Mouse (Mus musculus): ENCODE results near the gene Lrp5.
"Not testable (repeated sequence)": the region's sequence is repeated elsewhere in the genome, so short reads cannot be mapped to it uniquely, and the experiment has no call there.

Lrp5 gene

DNA sequence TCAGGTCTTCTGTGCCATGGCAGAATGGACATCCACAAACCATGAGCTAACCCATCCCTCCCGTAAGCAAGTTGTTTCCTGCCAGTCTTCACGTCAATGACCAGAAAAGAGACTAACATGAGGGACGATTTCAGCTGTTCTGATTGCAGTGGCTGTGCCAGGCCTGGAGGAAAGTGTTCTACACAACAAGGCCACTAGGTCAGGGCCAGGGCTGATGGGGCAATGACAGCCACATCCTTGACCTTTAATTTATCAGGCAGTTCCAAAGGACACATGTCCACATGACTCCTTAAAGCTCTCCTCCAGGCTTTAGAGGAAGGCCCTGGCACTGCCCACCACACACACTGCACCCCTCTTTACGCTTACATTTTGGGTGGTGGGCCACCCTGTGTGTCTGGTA is 9.1 kb upstream of the Lrp5 start:
- in situ Hi-C loops (cut with MseI, MboI): no loop called here

DNA sequence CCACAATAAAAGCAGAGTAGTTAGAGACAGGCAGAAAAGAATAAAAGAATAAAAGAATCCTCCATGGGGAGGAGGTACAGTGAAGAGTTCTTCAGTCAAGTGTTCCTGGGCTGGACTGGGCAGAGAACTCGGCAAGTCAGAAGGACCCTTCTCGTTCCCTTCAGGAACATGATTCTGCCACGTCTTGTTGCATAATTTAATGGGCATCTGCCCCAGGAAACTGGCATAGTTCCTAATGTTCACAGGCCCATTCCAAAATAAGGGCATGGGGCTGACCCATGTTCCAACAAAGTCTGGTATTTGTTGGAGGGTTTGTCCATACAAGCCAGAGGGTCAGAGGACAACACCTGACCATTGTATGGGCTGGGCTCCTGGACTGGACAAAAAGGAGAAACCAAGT is 8.6 kb upstream of the Lrp5 start:
- in situ Hi-C loops (cut with MseI, MboI): no loop called here

DNA sequence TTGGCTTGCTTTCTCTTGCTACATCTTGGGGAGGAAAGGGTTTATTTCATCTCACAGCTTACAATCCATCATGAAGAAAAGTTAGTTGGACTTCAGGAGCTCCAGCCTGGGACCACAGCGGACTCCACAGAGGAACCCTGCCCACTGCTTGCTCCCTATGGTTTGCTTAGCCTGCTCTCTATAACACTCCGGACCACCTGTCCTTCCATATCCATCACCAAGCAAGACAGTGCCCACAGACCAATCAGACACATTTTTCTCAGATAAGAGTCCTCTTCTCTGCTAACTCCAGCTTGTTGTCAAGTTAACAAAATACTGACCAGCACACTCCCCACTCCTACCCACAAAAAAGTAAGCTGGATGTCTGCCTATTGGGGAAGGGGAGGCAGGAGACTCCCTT is 8.1 kb upstream of the Lrp5 start:
- in situ Hi-C loops (cut with MseI, MboI): no loop called here

DNA sequence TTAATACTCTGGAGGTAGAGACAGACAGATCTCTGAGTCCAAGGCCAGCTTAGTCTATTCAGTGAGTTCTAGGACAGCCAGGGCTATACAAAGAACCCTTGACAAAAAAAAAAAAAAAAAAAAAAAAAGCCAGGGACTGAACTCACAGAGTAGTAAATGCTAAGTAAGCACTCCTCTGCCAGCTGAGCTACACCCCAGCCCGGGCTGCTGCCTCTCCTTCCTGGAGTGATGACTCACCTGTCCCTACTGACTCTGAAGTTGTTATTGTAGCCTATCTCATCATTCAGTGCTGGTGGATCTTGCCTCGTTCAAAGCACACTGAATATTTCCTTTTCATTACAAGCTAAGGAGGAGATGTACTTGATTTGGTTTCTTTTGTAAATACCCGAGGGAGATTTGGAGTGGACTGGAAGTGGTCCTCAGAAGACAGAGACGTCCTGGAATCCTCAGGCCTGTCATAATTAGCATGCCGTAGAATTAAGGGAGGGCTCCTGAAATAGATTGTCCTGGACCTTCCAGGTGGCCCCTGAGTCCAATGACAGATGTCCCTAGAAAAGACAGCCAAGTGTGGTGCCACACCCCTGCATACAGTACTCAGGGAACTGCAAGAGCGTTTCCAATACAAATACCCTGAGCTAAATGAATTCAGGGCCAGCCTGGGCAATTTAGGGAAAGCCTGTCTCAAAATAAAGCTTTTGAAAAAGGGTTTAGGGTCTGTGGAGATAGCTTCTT is 6.2 kb upstream of the Lrp5 start:
- in situ Hi-C loops (cut with MseI, MboI): no loop called here

DNA sequence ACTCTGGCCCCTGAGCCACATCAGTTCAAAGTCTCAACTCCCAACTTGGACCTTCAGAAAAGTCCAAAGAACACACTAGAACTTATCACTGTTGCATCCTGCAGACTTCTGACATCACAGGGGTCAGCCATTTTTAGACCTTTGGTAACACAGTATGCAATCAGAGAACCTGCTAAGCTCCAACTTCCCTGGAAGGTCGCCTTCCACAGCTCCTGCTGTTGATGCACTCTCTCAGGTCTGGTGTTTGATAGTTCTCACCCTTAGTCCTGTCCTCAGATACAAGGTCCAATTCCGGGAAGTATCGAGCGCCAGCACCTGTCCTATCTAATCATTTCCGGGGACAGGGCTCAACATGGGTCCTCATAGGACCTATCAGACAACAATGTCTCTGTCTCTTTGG is 5.0 kb upstream of the Lrp5 start:
- in situ Hi-C loops (cut with MseI, MboI): no loop called here

DNA sequence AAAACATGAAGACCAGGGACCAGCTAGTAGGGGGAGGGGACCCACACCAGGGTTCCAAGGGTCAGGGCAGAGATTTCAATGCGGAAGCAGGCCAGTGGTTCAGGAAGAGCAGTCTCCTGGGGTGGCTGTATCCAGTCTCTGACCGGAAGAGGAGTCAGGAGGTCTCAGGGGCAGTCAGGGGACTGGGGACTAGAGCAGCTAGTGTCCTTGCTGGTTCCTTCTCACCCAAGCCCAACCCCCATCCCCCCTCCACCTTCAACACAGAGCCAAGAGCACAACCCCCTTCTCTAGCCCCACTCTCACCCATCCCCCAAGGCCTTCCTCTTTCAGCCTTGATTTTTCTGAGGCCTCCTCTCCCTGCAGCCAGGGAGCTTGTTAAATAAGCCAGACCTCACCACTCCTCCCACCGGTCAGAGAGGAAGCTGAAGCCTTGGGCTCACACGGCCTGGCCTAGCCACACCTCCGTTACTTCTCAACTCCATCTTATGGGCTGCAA is 1.4 kb upstream of the Lrp5 start:
- in situ Hi-C loops (cut with MseI, MboI): no loop called here

DNA sequence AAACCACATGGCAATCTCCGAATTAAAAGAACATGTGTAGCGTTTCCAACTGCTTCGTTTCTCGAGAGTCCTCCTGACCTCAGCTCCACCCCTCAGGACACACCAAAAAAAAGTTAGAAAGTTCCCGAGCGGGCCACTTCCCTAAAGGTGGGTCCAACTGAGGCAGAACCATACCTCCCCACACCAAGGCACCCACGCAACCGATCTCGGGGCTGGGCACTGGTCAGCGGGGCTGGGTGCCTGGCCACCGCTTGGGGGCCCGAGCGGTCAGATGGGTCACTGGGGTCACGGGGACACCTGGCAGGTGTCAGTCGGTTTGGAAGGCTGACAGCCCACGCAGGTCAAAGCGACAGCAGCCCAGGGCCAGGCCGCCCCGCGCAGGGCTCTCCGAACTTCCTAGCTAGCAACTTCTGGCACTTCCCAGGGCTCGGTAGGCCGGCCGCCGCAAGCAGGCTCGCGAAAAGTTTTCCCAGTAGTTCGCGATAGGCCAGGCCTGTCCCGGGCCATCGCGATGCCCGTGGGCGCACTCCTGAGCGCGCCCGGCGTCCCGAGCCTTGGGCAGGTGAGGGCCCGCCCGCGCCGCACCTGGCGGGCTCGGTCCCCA is 651 bp downstream of the Lrp5 start:
- in situ Hi-C loops (cut with MseI, MboI): no loop called here

DNA sequence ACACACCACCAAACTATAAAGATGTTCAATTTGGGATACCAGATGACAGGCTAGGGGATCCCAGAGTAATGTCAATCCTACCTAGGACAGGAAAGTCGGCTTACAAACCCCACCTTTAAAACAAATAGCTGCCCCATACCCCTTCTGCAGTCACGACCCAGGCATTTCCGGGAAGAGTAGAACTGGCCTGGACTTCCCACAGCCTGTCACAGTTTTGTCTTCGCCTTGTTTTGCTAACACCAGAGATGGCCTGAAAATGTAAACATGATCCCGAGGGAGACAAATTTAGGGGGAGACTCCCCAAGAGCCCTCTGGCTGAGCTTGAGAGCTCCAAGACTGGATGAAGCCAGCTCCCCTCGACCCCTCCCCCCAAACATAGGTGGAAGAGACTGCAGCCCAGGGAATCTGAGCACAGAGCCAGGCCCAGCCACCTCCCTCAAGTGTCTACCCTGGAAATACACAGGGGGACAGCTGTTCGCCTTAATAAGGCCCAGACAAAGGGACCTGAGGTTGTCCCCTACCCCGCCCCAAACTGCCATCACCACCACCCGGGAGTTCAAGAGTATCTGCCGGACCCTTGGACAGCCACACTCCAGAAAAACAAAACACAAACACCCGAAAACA is 1.3 kb downstream of the Lrp5 start:
- in situ Hi-C loops (cut with MseI, MboI): no loop called here

DNA sequence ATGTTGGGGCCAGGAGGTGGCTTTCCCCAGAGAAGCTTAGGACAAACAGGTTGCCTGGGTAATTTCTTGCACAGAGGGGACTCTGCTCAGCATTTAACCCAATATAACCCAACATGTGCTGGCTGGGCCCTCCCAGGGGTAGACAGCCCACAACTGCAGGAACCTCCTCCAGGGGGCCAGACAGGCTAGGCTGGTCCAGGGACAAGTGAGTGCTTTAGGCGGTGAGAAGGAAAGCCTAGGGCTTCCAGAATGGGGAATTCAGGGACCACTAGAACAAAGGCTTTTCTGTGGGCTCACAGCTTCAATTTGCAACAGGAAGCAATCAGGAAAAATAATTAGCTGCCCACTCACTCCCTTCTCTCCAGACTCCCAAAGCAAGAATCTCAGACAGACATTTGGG is 1.9 kb downstream of the Lrp5 start:
- in situ Hi-C loops (cut with MseI, MboI): no loop called here

DNA sequence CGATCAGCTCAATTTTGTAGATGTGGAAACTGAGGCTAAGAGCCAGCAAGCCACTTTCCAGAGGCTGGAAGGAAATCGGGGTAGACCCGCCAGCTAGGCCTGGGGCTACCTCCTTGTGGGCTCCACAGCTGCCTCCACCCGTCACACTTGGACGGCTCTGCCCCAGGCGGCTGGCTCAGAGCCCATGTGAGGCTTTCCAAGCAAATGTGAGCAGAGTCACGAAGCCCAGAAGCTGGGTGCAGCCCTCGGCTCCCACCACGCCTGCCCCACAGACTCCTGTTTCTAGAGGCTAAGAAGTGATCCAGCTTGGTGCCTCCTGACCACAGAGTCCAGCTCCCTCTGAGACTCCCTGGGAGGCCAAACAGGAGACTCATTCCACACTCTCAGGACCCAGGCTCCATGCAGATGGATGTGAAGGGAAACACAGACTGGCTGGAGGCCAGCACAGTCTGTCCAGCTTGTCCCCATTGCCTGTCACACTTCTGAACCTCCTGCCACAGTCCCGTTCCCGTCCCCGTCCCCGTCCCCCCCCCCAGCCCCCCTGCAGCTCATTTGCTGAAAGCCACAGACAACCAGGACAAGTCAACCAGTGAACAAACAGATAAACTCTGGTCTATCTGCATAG is 4.9 kb downstream of the Lrp5 start:
- in situ Hi-C loops (cut with MseI, MboI): no loop called here

DNA sequence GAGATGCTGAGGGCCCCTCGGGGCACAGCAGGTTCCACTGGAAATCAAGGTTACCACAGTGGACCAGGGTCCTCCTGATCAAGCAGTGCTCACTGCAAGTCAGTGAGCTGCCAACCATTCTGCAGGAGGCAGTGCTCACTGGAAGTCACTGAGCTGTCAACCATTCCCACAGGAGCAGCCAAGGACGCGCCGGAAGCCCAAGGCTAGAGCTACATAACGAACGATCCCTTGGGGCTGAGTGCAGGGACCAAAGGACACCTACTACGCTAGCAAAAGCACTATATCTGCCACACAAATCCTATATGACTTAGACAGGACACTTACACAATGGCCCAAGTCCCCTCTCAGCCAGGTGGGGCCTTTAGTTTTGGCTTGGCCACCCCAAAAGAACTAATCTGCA is 5.6 kb downstream of the Lrp5 start:
- in situ Hi-C loops (cut with MseI, MboI): no loop called here

DNA sequence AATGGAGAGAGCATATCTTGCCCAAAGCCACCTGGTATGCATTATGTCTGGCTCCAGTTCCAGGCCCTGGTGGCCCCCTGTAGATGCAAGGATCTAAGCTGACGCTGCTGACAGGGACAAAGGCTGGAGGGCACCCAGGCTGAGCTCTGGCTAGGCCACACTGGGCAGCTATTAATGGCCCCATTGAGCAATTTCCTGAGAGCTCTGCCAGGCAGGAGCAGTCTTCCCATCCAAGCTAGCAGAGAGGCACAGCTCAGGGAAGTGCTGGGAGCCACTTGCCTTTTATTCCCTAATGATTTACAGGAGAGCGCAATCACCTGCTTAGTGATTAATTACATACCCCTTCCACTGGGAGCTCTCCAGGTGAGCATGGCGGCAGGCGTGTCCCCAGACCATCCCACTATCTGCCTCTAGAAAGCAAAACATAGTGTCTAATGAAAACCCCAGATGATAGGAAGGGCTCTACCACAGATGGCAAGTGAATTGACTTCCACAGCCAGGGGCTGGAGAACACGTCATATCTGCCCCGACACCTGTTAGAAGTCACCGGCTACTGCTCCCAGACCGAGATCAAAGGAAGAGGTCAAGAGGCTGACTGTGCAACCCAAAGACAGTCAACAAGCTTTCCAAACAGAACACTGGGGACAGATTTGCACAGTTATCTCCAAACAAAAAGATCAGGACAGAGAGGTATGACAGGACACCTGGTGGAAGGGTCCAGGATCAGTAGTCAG is 12.1 kb downstream of the Lrp5 start:
- in situ Hi-C loops (cut with MseI, MboI): no loop called here

DNA sequence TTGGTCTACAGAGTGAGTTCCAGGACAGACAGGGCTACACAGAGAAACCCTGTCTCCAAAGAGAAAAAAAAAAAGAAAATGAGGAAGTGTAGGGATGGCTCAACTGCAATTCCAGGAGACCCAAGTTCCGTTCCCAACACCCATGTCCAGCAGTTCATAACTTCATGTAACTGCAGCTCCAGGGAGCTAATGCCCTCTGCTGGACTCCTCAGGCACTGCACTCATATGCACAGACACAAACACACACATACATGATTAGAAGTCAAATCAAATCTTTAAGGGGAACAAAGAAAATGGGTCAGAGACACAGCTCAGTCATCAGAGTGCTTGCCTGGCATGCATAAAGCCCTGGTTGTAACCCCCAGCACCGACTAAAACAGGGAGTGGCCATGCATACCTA is 13.2 kb downstream of the Lrp5 start:
- in situ Hi-C loops (cut with MseI, MboI): no loop called here

DNA sequence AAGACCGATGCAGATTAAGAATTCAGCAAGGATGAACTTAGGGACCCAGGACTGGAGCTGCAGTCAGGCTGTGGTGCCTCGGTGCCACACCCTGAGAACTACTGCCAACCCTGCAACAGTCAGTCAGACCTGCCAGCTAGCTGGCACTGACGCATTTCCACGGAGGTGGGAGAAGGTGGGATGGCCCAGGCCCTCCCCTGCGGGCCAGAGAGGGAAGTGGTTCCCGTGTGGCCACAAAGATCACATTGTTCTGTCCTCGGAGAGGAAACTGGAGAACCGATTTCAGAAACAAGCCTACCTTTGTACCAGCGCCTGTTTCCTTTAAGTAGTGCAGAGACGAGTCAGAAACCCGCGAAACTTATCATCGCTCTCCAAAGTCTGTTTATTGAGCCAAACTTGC is 17.3 kb downstream of the Lrp5 start:
- in situ Hi-C loops (cut with MseI, MboI): no loop called here

DNA sequence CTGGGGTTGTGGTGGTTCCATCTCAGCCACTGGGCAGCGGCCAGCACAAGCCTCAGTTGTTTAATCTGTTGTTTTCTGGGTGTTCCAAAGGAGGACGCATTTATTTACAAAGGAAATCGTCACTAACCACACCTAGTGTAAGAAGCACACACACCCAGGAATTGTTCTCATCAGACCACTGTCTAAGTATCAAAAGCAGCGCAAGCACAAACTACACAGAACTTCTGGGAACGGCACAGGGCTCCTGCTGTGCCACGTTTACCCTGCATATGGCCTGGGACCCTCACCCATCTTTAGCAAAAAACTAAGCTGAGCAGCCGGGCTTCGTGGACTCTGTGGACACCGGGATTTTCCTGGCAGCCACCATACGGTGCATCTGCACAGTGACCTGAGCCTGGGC is 17.8 kb downstream of the Lrp5 start:
- in situ Hi-C loops (cut with MseI, MboI): no loop called here

DNA sequence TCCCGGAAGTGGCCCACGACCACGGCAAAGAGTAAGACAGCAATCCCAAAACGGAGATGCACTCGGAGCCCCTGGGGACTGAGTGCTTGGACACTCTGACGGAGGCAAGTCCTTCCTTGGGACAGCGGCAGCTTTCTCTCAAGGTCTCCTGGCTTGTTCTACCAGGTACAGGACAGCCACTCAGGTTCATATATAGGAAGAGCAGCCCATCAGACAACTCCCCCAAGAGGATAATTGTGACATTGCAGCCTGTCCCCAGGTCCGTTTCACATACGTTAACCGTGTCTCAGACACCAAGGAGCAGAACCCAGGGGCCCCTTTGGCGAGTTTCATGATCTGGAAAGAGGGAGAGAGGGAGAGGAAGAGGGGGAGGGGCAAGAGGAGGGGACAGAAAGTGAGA is 18.4 kb downstream of the Lrp5 start:
- in situ Hi-C loops (cut with MseI, MboI): no loop called here

DNA sequence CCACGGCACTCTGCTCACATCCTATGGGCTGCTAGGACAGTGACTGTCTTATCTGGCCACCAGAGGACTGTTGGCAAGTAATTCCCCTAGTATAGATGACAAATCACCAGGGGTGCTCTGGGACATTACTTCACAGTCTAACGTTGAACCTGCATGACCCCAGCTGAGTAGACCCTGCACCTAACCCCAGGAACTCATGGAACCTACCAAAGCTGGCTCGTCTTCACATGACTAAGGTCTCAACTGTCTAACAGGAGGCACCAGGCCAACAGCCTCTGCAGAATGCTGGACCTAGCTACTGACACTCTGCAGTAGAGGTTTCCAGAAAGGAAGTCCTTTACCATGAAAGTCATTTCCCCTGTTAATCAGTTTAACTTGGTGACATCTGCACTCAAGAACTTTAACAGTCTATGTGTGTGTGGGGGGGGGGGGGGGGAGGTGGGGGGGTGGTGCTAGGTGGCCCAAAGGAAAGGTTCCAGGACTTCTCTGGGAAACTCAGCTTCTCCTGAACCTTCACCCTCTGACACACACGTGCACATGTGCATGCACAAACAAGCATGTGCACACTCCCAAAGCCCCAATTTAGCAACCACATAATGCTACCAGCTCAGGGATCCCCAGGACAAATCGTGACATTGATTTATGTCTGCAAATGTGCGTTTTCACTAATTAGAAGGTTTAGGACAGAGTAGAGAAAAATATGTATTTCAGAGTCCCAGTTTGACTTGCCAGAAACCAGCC is 19.0 kb downstream of the Lrp5 start:
- in situ Hi-C loops (cut with MseI, MboI): no loop called here

DNA sequence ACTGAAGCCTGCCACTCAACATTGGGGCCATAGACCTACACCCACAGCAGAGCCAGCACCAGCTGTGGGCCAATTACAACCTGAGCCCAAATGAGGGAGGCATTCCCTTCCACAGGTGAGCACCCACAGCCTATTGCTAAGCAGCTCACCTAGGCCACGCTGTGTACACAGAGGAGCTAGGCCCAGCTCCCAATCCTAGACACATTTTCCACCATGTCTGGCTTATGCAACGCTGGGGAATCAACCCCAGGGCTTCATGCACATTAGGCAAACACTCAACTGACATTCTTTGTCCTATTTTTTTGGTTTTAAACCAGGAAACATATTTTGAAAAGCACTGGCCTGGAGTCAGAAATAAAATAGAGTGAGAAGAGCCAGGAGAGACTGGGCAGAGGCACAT is 19.7 kb downstream of the Lrp5 start:
- in situ Hi-C loops (cut with MseI, MboI): no loop called here

DNA sequence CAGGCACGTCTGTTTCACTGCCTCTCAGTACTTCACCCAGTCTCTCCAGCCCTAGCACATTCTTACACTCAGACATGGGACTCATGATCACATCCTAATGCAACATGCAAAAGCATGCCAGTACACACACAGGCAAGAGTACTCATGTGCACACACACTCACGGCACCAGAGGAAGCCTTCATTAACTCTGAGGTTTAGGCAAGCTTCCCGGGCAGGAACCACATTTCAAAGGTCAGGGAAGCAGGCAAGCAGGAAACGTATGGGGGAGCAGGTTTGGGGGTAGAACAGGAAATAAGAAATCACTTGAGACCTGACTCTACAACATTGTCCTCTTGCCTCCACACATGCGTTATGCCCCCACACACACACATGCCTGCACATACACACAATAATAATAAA is 20.9 kb downstream of the Lrp5 start:
- in situ Hi-C loops (cut with MseI, MboI): no loop called here

DNA sequence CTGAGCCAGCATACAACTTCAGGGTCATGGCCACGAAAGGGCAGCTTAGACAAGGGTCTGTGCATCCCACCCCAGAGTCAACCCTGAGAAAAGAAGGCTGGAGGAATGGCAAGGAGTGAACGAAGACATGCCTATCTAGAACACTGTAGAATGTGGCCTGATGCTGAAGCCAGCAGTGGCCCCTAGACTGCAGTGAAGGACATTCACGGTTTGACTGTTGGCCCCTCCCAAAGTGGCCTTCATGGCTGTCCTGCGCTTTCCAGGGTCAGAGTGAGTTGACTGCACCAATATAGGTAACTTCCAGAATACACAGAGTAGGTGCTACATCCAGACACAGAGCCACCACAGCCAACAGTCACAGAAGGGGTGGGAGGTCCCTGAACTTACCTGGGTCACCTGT is 28.4 kb downstream of the Lrp5 start:
- in situ Hi-C loops (cut with MseI, MboI): no loop called here

DNA sequence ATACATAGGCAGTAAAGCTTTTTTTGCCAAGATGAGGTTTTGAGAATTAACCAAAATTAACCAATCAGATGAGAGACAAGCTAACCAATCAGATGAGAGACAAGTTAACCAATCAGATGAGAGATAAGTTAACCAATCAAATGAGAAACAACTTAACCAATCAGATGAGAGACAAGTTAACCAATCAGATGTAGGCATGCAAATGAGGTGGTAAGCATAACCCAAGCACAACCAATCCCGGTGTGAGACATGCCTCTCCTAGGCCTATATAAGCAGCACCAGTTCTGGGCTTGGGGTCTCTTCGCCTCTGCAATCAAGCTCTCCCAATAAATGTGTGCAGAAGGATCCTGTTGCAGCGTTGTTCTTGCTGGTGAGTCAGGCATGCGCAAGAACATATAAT is 29.3 kb downstream of the Lrp5 start:
- in situ Hi-C loops (cut with MseI, MboI): not testable (repeated sequence)

All from mouse trophoblast stem cell (cell line).